Mouse (Mus musculus): ENCODE measurements at regions not wholly inside any gene's neighbourhood (a gene's known extent, or its start where the extent isn't known, plus 50 kb on each side); places are given as distances from the start of the nearest gene placed in this dataset.

- no peak overlapping the region for H3K27ac ChIP-seq (ENCODE audit: low read length)
- H3K4me3 ChIP-seq (ENCODE audit: low read length): no peak overlapping the region; the same call in 1 of the 2 replicates
- 37% methylated on average over 10 of the region's 10 CpGs for WGBS
- H3K9me3 ChIP-seq (replicated peaks; ENCODE audit: control insufficient read depth, low read length): no peaks in the 10 kb centered on the region
- peak overlapping the region; percentile 45 for H3K4me2 ChIP-seq (ENCODE audit: low read depth, low read length)
- peaks cover 6% of the 10 kb centered on the region for H3K4me1 ChIP-seq (ENCODE audit: control insufficient read depth, insufficient read depth, low read length)
- H3K9ac ChIP-seq (ENCODE audit: low read length): no peak overlapping the region
- no peaks in the 10 kb centered on the region for H3K27me3 ChIP-seq (ENCODE audit: control insufficient read depth, insufficient read depth, low read length)
- no peak; the same call in 1 of the 2 replicates for ATAC-seq (replicated peaks; ENCODE audit: extremely low read depth, insufficient read depth, low FRiP score)
- H3K36me3 ChIP-seq (ENCODE audit: control insufficient read depth, insufficient read depth): no peaks in the 10 kb centered on the region
Observed at GRCm38 (mm10) chr16:46581115-46581514, 82.8 kb upstream of the Nectin3 start.

- WGBS: 73% methylated on average over 6 of the region's 6 CpGs
- ATAC-seq (replicated peaks; ENCODE audit: extremely low read depth, insufficient read depth, low FRiP score): no peak
- H3K9me3 ChIP-seq (replicated peaks; ENCODE audit: control insufficient read depth, low read length): no peaks in the 10 kb centered on the region
- no peak overlapping the region for H3K4me2 ChIP-seq (ENCODE audit: low read depth, low read length)
- no peaks in the 10 kb centered on the region for H3K27me3 ChIP-seq (ENCODE audit: control insufficient read depth, insufficient read depth, low read length)
- H3K27ac ChIP-seq (ENCODE audit: low read length): no peak overlapping the region
- no peak overlapping the region for H3K9ac ChIP-seq (ENCODE audit: low read length)
- H3K4me1 ChIP-seq (ENCODE audit: control insufficient read depth, insufficient read depth, low read length): no peaks in the 10 kb centered on the region
- no peak overlapping the region for H3K4me3 ChIP-seq (ENCODE audit: low read length)
- H3K36me3 ChIP-seq (ENCODE audit: control insufficient read depth, insufficient read depth): no peaks in the 10 kb centered on the region
Observed at GRCm38 (mm10) chr16:46574221-46574620, 75.9 kb upstream of the Nectin3 start.

- H3K9ac ChIP-seq (ENCODE audit: low read length): no peak overlapping the region
- WGBS: 58% methylated on average over 1 of the region's 1 CpGs
- H3K4me1 ChIP-seq (ENCODE audit: control insufficient read depth, insufficient read depth, low read length): no peaks in the 10 kb centered on the region
- no peak overlapping the region for H3K27ac ChIP-seq (ENCODE audit: low read length)
- ATAC-seq (replicated peaks; ENCODE audit: extremely low read depth, insufficient read depth, low FRiP score): no peak
- H3K27me3 ChIP-seq (ENCODE audit: control insufficient read depth, insufficient read depth, low read length): no peaks in the 10 kb centered on the region
- no peak overlapping the region for H3K4me3 ChIP-seq (ENCODE audit: low read length)
- no peak overlapping the region for H3K4me2 ChIP-seq (ENCODE audit: low read depth, low read length)
- no peaks in the 10 kb centered on the region for H3K9me3 ChIP-seq (replicated peaks; ENCODE audit: control insufficient read depth, low read length)
- no peaks in the 10 kb centered on the region for H3K36me3 ChIP-seq (ENCODE audit: control insufficient read depth, insufficient read depth)
Observed at GRCm38 (mm10) chr16:46567446-46567845, 69.1 kb upstream of the Nectin3 start.

- ATAC-seq (replicated peaks; ENCODE audit: extremely low read depth, insufficient read depth, low FRiP score): no peak
- Histone ChIP-seq H3K27me3 (ENCODE audit: control insufficient read depth, insufficient read depth, low read length) (no peaks in the 10 kb centered on the region), H3K9ac (ENCODE audit: low read length) (no peak overlapping the region), H3K27ac (ENCODE audit: low read length) (no peak overlapping the region), H3K36me3 (ENCODE audit: control insufficient read depth, insufficient read depth) (no peaks in the 10 kb centered on the region), H3K4me1 (ENCODE audit: control insufficient read depth, insufficient read depth, low read length) (no peaks in the 10 kb centered on the region), H3K4me2 (ENCODE audit: low read depth, low read length) (no peak overlapping the region), H3K4me3 (ENCODE audit: low read length) (no peak overlapping the region), H3K9me3 (replicated peaks; ENCODE audit: control insufficient read depth, low read length) (no peaks in the 10 kb centered on the region)
- 67% methylated on average over 4 of the region's 4 CpGs for WGBS
Observed at GRCm38 (mm10) chr16:46566020-46566581, 67.8 kb upstream of the Nectin3 start.

GRCm38 (mm10) chr16:46557281-46557680 lies 59.0 kb upstream of the Nectin3 start:
- no peak overlapping the region for H3K27ac ChIP-seq (ENCODE audit: low read length)
- H3K36me3 ChIP-seq (ENCODE audit: control insufficient read depth, insufficient read depth): no peaks in the 10 kb centered on the region
- no peak overlapping the region for H3K4me2 ChIP-seq (ENCODE audit: low read depth, low read length)
- no peak for ATAC-seq (replicated peaks; ENCODE audit: extremely low read depth, insufficient read depth, low FRiP score)
- H3K4me1 ChIP-seq (ENCODE audit: control insufficient read depth, insufficient read depth, low read length): no peaks in the 10 kb centered on the region
- no peak overlapping the region for H3K4me3 ChIP-seq (ENCODE audit: low read length)
- no peak overlapping the region for H3K9ac ChIP-seq (ENCODE audit: low read length)
- H3K9me3 ChIP-seq (replicated peaks; ENCODE audit: control insufficient read depth, low read length): no peaks in the 10 kb centered on the region
- 78% methylated on average over 3 of the region's 3 CpGs for WGBS
- H3K27me3 ChIP-seq (ENCODE audit: control insufficient read depth, insufficient read depth, low read length): no peaks in the 10 kb centered on the region

GRCm38 (mm10) chr16:46548207-46548606 lies 49.9 kb upstream of the Nectin3 start:
- H3K27me3 ChIP-seq (ENCODE audit: control insufficient read depth, insufficient read depth, low read length): no peaks in the 10 kb centered on the region
- H3K4me2 ChIP-seq (ENCODE audit: low read depth, low read length): no peak overlapping the region
- ATAC-seq (replicated peaks; ENCODE audit: extremely low read depth, insufficient read depth, low FRiP score): no peak
- 67% methylated on average over 1 of the region's 1 CpGs for WGBS
- no peaks in the 10 kb centered on the region for H3K9me3 ChIP-seq (replicated peaks; ENCODE audit: control insufficient read depth, low read length)
- H3K4me1 ChIP-seq (ENCODE audit: control insufficient read depth, insufficient read depth, low read length): no peaks in the 10 kb centered on the region
- no peak overlapping the region for H3K27ac ChIP-seq (ENCODE audit: low read length)
- H3K9ac ChIP-seq (ENCODE audit: low read length): no peak overlapping the region
- H3K36me3 ChIP-seq (ENCODE audit: control insufficient read depth, insufficient read depth): no peaks in the 10 kb centered on the region
- H3K4me3 ChIP-seq (ENCODE audit: low read length): no peak overlapping the region

Measured in heart, embryonic 16.5 days (tissue).